Mouse (Mus musculus) cerebellum, adult 9-10 months (tissue): ENCODE measurements around the gene Gm49388.

Experiments
- DNase-seq: peaks from one replicate; pipeline ENCODE4 v3.0.0; 2022

Gene Gm49388

GRCm38 (mm10) chr7:127808821-127809220 is 23.4 kb downstream of the Gm49388 start:
- no peak for DNase-seq

- no peak for DNase-seq
Observed at GRCm38 (mm10) chr7:127809846-127810245, 24.4 kb downstream of the Gm49388 start.

GRCm38 (mm10) chr7:127810650-127811049 is 25.2 kb downstream of the Gm49388 start:
- DNase-seq: no peak

GRCm38 (mm10) chr7:127811240-127811639 is 25.8 kb downstream of the Gm49388 start:
- DNase-seq: peak; percentile 55

GRCm38 (mm10) chr7:127812292-127812691 is 26.9 kb downstream of the Gm49388 start:
- DNase-seq: peak; percentile 73

GRCm38 (mm10) chr7:127813821-127814220 is 28.4 kb downstream of the Gm49388 start:
- DNase-seq: peak; percentile 45

GRCm38 (mm10) chr7:127814241-127814921 is 29.0 kb downstream of the Gm49388 start:
- DNase-seq: peak; percentile 98

- peak; percentile 52 for DNase-seq
Observed at GRCm38 (mm10) chr7:127815116-127815665, 29.8 kb downstream of the Gm49388 start.

- peak; percentile 76 for DNase-seq
Observed at GRCm38 (mm10) chr7:127815954-127816821, 30.8 kb downstream of the Gm49388 start.

GRCm38 (mm10) chr7:127817053-127817452 is 31.6 kb downstream of the Gm49388 start:
- DNase-seq: peak; percentile 62

- DNase-seq: peak; percentile 51
Observed at GRCm38 (mm10) chr7:127817776-127818175, 32.4 kb downstream of the Gm49388 start.

GRCm38 (mm10) chr7:127820836-127821509 is 35.6 kb downstream of the Gm49388 start:
- peak; percentile 57 for DNase-seq

GRCm38 (mm10) chr7:127822494-127822893 is 37.1 kb downstream of the Gm49388 start:
- DNase-seq: peak; percentile 53

- DNase-seq: peak; percentile 78
Observed at GRCm38 (mm10) chr7:127823236-127824171, 38.1 kb downstream of the Gm49388 start.

- DNase-seq: peak; percentile 82
Observed at GRCm38 (mm10) chr7:127824176-127824871, 38.9 kb downstream of the Gm49388 start, which contains the start of the genes Stx4a and Stx1b. Gene Stx4a, plus strand, starts transcription at chr7:127824294. Gene Stx1b, minus strand, starts transcription at chr7:127824549.

GRCm38 (mm10) chr7:127835550-127835949 is 50.1 kb downstream of the Gm49388 start:
- DNase-seq: no peak

GRCm38 (mm10) chr7:127837473-127837872 is 52.1 kb downstream of the Gm49388 start:
- peak; percentile 67 for DNase-seq

GRCm38 (mm10) chr7:127837878-127838277 is 52.5 kb downstream of the Gm49388 start:
- peak; percentile 43 for DNase-seq

GRCm38 (mm10) chr7:127840031-127840430 is 54.6 kb downstream of the Gm49388 start:
- DNase-seq: peak; percentile 52

GRCm38 (mm10) chr7:127840886-127841285 is 55.5 kb downstream of the Gm49388 start:
- DNase-seq: peak; percentile 88
